Mouse (Mus musculus): ENCODE measurements at regions not wholly inside any gene's neighbourhood (a gene's known extent, or its start where the extent isn't known, plus 50 kb on each side); places are given as distances from the start of the nearest gene placed in this dataset.

DNA sequence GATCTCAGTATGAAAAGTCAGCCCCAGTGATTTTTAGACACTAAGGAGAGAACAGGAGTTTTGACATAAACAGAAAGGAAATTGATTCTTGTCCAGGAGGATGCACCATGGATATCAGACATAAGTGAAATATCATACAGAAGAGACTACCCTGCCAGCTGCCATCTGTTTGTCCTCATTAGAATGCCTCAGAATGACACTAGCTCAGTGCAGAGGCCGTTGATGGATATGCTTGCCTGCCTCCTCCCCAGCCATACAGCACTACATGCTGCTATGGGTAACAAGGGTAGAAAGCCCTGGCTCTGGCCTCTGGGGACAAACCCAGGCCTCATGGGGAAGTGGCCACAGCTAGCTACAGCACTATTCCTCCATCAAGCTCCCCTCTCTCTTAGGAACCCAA is 198.0 kb upstream of the Fam49a start:
- H3K27me3 ChIP-seq (replicated peaks; ENCODE audit: control insufficient read depth, insufficient read depth, low read length): no peaks in the 10 kb centered on the region
- 44% methylated on average over 1 of the region's 1 CpGs for WGBS
- H3K27ac ChIP-seq (ENCODE audit: low read length): no peak overlapping the region
- no peak overlapping the region for H3K9ac ChIP-seq (ENCODE audit: low read depth, low read length)
- H3K36me3 ChIP-seq (ENCODE audit: control insufficient read depth, insufficient read depth, low read length): no peaks in the 10 kb centered on the region
- H3K9me3 ChIP-seq (ENCODE audit: control insufficient read depth, low read length): no peaks in the 10 kb centered on the region
- no peak overlapping the region for H3K4me2 ChIP-seq (ENCODE audit: low read depth, low read length)
- H3K4me3 ChIP-seq (ENCODE audit: low read length): no peak overlapping the region
- H3K4me1 ChIP-seq (ENCODE audit: control insufficient read depth, insufficient read depth, low read length): no peaks in the 10 kb centered on the region
- ATAC-seq: no peak

DNA sequence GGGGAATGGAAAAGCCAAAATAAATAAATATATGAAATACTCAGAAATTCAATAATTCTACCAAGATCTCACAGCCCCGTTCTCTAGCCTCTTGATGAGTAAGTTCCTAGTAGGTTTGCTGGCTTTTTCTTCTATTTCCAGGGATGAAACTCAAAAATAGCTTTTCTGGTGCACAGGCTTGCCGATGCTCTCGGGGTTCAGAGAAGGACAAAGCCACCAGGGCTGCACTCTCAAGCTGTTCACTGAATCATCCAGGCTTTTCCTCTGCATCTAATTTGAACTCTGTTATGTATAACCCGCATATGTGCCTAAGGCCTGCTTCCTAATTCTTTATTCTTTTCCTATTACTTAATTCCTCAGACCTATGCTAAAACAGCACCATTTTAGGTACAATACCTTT is 197.5 kb upstream of the Fam49a start:
- no peaks in the 10 kb centered on the region for H3K27me3 ChIP-seq (replicated peaks; ENCODE audit: control insufficient read depth, insufficient read depth, low read length)
- ATAC-seq: no peak
- H3K4me1 ChIP-seq (ENCODE audit: control insufficient read depth, insufficient read depth, low read length): no peaks in the 10 kb centered on the region
- no peak overlapping the region for H3K9ac ChIP-seq (ENCODE audit: low read depth, low read length)
- no peak overlapping the region for H3K4me2 ChIP-seq (ENCODE audit: low read depth, low read length)
- no peaks in the 10 kb centered on the region for H3K36me3 ChIP-seq (ENCODE audit: control insufficient read depth, insufficient read depth, low read length)
- 85% methylated on average over 4 of the region's 4 CpGs for whole genome bisulfite sequencing
- H3K9me3 ChIP-seq (ENCODE audit: control insufficient read depth, low read length): no peaks in the 10 kb centered on the region
- H3K4me3 ChIP-seq (ENCODE audit: low read length): no peak overlapping the region
- no peak overlapping the region for H3K27ac ChIP-seq (ENCODE audit: low read length)

GRCm38 (mm10) chr12:12088338-12088737 is 173.6 kb upstream of the Fam49a start:
- no peak overlapping the region for H3K4me2 ChIP-seq (ENCODE audit: low read depth, low read length)
- WGBS: 63% methylated on average over 2 of the region's 2 CpGs
- no peak overlapping the region for H3K9ac ChIP-seq (ENCODE audit: low read depth, low read length)

More at GRCm38 (mm10) chr12:12088338-12088737, 173.6 kb upstream of the Fam49a start:
- Histone ChIP-seq H3K27me3 (replicated peaks; ENCODE audit: control insufficient read depth, insufficient read depth, low read length) (no peaks in the 10 kb centered on the region), H3K4me3 (ENCODE audit: low read length) (no peak overlapping the region), H3K36me3 (ENCODE audit: control insufficient read depth, insufficient read depth, low read length) (no peaks in the 10 kb centered on the region), H3K4me1 (ENCODE audit: control insufficient read depth, insufficient read depth, low read length) (no peaks in the 10 kb centered on the region), H3K9me3 (ENCODE audit: control insufficient read depth, low read length) (no peaks in the 10 kb centered on the region), H3K27ac (ENCODE audit: low read length) (no peak overlapping the region)
- no peak for ATAC-seq
